Mouse (Mus musculus): ENCODE measurements around the gene Ccdc149. TPM values are rescaled to one million over a fixed set of nuclear protein-coding genes. Genes with fewer than 3 reads are reported as not detected.

The Ccdc149 gene
- polyA plus RNA-seq, 2 experiments from 2014 or later = not detected

DNA sequence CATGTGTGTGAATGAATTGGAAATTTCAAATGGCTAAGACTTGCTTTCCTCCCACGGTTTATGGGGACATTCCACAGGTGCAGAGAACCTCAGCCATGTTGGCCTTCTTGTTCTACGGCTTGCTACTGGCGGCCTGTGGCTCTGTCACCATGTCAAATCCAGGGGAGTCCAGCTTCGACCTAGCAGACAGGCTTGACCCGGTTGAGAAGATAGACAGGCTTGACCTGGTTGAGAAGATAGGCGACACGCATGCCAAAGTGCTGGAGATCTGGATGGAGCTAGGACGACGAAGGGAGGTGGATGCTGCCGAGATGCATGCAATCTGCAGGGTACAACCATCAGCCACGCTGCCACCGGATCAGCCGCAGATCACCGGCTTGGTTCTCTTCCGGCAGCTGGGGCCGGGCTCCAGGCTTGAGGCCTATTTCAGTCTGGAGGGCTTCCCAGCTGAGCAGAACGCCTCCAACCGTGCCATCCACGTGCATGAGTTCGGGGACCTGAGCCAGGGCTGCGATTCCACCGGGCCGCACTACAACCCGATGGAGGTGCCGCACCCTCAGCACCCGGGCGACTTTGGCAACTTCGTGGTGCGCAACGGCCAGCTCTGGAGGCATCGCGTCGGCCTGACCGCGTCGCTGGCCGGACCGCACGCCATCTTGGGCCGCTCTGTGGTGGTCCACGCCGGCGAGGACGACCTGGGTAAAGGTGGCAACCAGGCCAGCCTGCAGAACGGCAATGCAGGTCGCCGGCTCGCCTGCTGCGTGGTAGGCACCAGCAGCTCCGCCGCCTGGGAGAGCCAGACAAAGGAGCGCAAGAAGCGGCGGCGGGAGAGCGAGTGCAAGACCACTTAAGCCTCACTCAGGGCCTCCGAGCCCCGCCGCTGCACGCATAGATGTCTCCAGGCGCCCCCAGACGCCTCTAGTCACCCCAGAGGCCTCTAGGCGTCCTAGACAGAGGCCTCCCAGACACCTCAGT is 103.2 kb downstream of the Ccdc149 start:
- ATAC-seq = no peak

DNA sequence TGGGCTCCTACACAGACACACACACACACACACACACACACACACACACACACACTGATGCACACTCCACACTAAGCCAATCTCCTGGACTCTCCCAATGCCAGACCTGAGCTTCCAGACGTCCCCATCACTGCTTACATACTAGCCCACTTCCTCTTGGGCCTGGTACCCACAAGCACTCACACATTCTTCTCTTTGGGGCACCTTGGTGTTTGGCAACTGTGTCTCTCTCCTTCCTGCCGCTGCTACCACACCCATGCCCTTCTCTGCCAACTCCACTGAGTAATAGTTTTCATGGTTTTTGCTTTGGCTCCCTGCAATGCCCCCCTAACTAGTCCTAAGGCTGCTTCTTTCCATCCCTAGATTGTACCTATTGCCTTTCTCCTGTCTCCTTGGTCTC is 104.7 kb downstream of the Ccdc149 start:
- no peak for ATAC-seq

DNA sequence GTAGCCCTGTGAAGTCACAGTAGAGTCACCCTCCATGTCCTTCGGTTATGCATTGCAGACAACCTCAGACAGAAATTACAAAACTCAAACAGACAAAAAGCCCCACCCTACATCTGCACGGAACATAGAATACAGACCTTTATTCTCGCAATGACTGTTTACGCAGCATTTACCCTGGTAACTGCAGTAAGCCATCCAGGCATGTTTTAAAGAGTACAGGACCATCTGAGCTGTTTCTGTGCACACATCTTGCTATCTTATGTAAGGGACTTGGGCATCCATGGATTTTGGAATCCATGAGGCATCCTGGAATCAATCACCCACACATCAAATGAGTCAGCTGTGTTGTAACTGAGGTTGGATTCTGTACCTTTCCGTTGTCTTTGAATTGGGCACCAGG is 105.4 kb downstream of the Ccdc149 start:
- no peak for ATAC-seq

DNA sequence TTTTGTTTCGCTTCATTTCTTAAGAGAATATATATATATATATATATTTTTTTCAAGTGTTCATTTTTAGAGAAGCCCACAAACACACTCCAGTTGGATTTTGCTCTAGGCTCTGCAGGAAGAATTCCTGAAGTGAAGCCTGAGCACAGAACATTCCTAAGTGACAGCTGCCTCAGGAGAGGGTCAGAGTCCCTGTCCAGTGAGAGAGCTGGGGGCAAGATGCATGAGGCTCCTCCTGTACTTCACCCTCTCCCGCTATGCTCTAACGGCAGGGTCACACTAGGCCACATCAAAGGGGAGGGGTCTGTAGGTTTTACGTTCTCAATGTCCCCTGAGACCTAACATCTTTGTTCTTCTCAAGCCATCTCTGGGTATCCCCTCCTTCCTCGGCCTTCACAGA is 106.8 kb downstream of the Ccdc149 start:
- ATAC-seq = no peak

DNA sequence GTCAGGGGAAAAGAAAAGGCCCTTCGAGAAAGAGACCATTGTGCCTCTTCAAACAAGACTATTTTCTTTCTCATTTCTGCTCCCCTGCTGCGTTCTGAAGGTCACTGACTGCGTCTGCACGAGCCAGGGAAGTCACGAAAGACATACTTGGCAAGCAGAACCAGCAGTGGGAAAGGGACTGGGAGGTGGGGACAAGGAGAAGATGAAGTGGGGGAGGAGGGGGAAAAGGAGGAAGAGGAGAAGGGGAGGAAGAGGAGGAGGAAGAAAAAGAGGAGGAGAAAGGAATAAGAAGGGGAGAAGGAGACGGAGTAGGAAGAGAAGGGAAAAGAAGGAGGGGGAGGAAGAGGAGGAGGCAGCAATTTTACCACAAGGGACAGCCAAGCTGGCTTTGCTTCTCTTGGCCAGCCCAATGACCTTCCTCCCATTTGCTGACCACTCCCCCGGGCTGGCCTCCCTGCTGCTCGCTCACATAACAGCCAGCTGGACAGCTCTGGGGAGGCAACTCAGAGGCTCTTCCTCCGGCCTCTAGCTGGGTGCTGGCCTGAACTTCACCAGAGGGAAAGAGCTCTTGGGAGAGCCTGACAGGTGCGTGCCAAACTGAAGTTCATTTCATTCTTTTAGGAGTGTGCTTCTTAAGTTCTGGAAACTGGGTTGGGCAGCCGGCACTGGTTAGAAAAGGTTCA is 107.7 kb downstream of the Ccdc149 start, which contains the start of gene Sod3:
Gene Sod3 (plus strand): TSS at position 324 of the 683 bp plus-strand sequence.
- ATAC-seq = no peak

DNA sequence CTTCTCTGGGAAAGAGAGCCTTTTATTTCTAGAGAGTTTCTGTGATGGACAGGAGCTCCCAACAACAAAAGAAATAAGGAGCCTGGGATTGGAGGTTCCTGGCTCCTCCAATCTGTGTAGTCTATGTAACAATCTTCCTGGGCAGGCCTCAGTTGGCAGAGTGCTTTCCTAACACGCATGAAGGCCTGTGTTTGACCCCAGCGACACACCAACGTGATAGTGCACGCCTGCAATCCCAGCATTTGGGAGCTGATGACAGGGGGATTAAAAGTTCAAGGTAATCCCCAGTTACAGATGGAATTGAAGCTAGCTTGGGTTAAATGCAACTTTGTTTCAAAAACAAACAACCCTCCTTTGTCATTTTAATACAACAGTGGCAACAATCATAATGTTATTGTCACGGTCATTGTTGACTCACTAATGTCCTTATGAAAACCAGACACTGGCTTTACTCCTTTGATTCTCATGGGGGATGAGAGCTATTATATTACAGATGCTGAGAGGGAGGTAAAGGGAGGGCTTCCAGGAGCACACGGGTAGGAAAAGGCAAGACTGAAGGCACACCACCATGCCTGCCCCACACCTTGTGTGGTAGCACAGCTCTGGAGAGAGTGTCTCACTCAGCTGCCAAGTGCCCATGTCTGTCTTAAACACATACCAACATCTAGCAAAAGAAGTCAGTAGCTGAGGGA is 108.4 kb downstream of the Ccdc149 start:
- no peak for ATAC-seq

DNA sequence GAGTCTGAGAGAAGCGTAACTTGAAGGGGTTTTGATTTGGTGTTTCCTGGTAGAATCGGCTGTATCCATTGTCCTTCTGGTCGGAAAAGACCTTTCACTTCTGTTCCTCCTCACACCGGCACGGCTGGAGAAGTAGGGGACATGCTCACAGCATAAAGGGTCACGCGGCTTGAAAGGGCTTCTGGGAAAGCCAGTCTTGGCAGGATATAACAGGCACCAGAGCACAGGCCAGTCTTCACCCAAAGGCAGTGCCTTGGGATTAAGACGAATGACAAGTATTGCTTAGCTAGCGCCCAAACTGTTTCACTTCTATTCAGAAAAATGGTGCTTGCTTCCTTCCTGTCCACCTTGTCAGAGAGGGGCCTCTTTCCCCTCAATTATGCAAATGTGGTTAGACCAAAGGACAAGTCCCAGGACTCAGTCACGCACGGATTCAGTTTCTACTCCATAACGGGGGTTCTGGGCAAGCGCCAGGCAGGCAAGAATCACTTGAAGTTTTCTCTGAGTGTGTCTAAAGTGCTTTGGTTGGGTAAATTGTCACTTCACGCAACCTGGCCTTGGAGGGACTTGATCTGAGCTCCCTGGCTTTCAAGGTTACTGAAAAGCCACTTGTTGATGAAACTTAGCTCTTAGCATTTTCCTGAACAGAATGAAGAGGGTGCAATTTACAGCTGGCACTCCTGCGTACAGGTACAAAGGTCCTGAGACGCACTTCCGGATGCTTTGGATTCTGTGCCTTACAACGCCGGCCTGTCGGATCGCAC is 110.9 kb downstream of the Ccdc149 start:
- no peak for ATAC-seq

DNA sequence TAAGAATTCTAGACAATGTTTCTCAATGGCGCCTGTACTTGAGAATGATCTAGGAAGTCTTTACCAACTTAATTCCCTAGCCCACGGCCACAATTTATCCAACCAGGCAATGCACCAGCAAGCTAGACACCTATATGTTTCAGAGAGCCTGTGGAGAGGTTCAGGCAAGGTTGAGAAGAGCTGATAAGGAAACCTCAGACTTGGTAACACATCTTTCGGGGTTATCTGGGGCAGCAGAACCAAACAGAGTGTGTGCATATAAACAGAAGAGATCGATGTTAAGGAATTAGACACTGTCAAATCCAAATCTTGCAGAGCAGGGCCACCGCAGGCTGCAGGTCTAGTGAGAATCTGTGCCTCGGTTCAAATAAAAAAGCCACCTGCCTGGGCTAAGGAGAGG is 113.2 kb downstream of the Ccdc149 start:
- ATAC-seq = no peak

DNA sequence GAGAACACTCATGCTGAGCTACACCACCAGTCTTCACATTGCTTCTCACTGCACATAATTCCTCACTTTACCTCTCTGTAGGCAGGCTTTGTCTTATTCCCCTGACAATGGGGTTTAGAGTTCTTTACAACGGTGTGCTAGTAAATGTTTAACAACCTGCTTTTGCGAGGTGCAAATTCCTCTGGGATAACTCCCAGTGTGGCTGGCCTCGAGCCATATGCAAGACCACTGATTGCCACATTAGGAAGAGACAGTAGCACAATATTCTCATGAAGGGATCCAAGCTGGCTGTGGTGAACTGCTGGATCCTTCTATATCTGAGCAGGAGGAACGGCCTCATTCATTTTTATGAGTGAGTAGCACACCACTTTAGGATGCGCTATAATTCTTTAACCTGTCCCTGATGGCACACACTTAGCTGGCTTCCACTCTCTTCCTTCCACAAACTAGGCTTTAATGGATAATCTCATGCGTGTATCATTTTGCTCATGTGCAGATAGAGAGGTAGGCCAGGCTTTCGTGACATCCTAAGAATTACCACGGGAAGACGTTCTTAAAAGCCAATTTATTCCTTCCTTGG is 114.1 kb downstream of the Ccdc149 start:
- no peak for ATAC-seq

DNA sequence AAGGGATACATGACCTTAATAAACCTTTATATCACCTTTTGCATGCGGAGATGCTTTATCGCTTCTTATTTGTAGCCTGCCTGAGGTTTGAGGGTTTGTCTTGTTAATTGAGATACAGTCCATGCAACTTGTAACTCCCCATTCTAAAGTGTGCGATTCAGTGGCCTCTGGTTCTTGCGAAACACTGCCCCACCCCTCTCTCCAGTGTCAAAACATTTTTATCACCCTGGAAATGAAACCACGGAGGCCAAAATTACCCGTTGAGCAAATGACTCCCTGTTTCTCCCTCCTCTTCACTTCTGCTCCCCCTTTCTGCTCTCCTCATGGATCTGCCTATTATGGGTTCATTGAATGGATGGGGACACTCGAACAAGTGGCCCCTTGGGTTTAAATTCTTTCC is 115.7 kb downstream of the Ccdc149 start:
- no peak for ATAC-seq

DNA sequence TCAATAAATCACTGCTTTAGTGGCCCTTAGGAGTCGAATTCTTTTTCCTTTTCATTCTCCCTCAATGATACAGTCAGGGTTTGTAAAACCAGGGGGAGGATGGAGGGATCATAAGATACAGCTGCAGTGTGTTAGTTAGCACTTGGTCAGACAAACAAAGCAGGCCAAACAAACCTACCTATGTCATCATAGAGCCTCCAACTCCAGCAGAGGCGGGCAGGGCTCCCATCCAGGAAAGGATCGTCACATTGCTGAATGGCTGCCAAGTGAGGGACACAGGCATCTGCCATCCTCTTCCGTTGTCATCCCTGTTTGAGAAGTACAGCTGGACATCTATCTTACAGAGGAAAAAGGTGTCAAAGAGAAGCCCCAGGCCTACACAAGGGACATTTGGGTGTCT is 116.9 kb downstream of the Ccdc149 start:
- no peak for ATAC-seq

DNA sequence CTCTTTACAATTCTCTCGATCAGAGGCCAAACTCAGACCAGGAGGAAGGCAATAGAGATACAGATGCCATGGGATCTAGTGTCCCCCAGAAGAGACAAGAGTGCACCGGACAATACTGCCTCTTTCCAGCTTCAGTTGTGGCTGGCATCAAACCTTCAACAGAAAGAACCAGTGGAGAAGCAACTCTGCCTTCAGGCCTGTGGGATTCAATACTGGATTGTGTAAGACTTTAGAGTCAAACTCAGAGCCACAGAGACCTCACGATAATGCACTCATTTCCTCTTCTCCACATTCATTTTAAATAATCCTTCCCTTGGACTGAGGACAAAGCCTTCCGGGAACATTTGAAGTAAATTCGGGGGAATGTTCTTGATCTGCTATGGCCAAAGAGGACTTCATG is 118.6 kb downstream of the Ccdc149 start:
- ATAC-seq = no peak

DNA sequence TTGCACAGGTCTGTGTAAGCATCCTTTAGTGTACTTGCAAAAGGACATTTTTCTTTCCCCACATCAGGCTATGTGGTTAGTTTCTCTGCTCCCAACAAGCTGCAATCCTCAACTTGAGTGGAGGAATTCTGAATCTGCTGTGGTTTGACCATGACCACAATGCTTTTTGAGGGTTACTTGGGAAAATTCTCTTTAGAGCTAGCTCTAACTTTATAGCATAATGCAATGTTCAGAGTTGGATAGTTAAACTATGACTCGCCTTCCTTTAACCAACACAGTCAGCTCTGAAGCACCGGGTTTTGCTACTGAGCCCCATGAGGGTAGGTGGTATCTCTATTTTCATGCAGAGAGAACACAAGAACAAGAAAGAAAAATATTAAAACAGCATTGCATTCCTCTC is 119.8 kb downstream of the Ccdc149 start:
- ATAC-seq = no peak

DNA sequence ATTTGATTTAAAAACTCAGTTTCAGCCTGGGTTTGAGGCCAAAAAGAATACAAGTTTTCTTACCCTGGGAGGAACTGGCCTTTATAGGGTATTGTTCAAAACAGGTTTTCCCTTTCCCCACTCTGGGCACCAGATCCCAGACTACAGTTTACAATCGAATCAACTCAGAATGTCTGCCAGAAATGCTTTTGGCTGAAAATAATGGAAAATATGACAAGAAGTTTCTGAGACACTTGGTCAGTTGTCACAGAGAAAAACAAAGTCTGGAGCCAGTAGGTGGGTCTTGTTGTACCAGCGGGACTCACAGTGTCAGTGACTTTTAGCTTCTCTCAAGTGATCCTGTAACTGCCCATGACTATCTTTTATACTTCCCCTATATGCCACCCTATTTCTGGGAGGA is 120.9 kb downstream of the Ccdc149 start:
- no peak for ATAC-seq

DNA sequence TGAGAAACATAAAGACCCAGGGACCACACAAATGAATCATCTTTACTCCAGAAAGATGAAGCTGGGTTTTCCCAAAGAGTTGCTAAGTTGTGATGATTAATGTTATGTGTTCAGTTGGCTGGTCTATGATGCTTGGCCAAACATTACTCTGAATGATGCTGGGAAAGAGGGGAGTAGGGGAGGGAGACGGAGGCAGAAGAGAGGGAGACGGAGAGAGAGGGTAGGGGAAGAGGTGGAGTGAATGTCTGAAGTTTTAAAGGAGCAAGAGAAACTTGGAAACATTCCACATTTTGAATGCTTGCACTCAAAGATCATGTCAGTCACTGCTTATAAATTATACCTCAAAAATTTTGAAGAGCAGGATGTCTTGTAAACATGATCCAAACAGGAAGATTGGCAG is 124.4 kb downstream of the Ccdc149 start:
- no peak for ATAC-seq

DNA sequence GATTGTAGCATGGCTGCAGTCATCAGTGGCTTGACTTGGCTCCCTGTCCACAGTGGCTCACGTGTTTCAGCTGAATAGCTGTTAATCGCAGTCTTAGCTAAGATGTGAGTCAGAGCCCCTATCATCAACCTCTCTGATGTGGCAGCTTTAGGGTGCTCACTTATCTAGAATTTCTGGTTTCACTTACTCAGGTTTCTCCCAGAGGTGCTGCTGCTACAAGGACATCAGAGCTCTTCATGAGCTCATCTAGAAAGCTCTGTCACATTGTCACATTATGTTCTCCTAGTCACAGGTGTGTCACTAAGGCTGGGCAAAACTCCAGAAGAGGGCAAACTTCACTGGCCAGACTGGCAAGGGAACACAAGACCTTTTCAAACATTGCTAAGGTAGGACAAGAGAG is 132.2 kb downstream of the Ccdc149 start:
- no peak for ATAC-seq

DNA sequence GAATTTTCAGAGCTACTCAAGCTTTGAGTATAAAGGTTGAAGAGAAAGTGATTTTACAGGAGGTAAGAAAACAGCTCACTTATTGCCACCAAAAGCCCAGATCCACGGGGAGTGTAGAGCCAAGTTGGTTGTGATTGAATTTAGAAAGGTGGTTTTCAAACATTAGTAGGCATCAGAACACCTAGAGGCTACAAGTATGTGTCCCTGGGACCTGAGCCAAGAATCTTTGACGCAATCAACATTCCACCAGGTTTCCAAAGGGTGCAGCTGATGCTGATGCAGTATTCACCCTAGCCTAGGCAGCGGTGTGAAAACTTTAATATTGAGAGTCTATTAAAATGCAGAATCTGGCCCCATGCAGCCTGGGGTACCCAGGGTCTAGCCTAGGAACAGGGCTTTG is 135.7 kb downstream of the Ccdc149 start:
- ATAC-seq = no peak

DNA sequence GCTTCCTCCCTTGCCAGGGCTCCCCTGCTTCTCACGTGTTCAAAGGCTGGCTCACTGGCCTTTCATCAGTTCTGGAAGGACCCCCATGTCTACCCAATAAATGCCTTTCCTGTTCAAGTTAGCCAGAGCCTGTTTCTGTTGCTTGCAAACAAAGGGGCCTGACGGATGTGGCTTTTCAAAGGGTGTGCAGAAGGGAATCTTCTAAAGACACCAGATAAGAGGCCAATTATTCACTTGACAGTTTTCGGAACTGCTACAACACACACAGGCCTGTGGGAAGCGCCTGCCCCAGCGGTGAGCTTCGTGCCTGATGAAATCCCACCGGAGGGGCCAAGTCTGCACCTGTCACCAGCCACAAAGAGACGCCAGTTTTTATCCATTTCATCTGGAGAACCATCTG is 139.2 kb downstream of the Ccdc149 start:
- no peak for ATAC-seq
